7 mouse cellular contexts compared by ENCODE assay signal in the genomic region with DNA sequence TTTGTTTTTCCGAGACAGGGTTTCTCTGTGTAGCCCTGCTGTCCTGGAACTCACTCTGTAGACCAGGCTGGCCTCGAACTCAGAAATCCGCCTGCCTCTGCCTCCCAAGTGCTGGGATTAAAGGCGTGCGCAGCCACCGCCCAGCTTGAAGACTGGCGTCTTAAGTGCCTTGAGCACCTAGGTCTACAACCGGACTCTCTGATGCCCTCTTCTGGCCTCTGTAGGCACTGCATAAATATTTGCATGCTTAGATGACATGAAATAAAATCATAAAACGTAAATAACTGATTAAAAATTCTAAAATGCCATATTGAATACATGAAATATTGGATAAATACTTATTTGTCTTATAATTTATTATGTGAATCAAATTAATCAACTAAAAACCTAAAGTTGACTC. TPM values are rescaled to one million over a fixed set of nuclear protein-coding genes. Genes with fewer than 3 reads are reported as not detected.
DNase-seq lines count a peak whose midpoint lies in the region; ATAC-seq lines count a peak whose summit lies in the region.
"Not testable (repeated sequence)": the region's sequence is repeated elsewhere in the genome, so short reads cannot be mapped to it uniquely, and the experiment has no call there.

No protein-coding gene starts in this region.

- H3K4me1 ChIP-seq in forebrain, embryonic 11.5 days (replicated peaks; ENCODE audit: control insufficient read depth, insufficient read depth, low read length); hindbrain, embryonic 14.5 days (replicated peaks; ENCODE audit: control insufficient read depth, insufficient read depth, low read length): not testable (repeated sequence)

- 71% methylated on average over 9 of the region's 9 CpGs for WGBS in forebrain, embryonic 11.5 days
- 71% methylated on average over 9 of the region's 9 CpGs for WGBS in hindbrain, embryonic 14.5 days

- not testable (repeated sequence) for H3K27me3 ChIP-seq in forebrain, embryonic 11.5 days (ENCODE audit: control insufficient read depth, insufficient read depth, low read length); hindbrain, embryonic 14.5 days (ENCODE audit: control insufficient read depth, insufficient read depth, low read length)

- not testable (repeated sequence) for ATAC-seq in forebrain, embryonic 11.5 days (replicated peaks; ENCODE audit: low FRiP score); hindbrain, embryonic 14.5 days (ENCODE audit: low FRiP score)
- ATAC-seq in megakaryocyte progenitor cell, adult 5-6 weeks (replicated peaks; ENCODE audit: poor library complexity), result peak; percentile 98

- H3K27ac ChIP-seq in forebrain, embryonic 11.5 days (ENCODE audit: low read depth, low read length); hindbrain, embryonic 14.5 days: not testable (repeated sequence)

- DNase-seq in MN1 (ENCODE audit: low spot score), result peak; percentile 64
- DNase-seq in cerebellum, adult 11 months, result peak; percentile 45
- DNase-seq in forebrain, embryonic 11.5 days (ENCODE audit: low spot score), result peak; percentile 69
- DNase-seq in hindbrain, embryonic 14.5 days (ENCODE audit: low spot score), result peak; percentile 64
- DNase-seq in layer of hippocampus, postnatal 25 days (ENCODE audit: extremely low spot score in 1 of 2, low spot score in 1 of 2), result peak; percentile 23 to 73
- peak; percentile 63 for DNase-seq in right cerebral cortex, postnatal 4 days

- not testable (repeated sequence) for H3K4me3 ChIP-seq in forebrain, embryonic 11.5 days (ENCODE audit: low read depth, low read length); hindbrain, embryonic 14.5 days (replicated peaks; ENCODE audit: low read length)

- H3K4me2 ChIP-seq in forebrain, embryonic 11.5 days (ENCODE audit: low read depth, low read length, severe bottlenecking); hindbrain, embryonic 14.5 days (replicated peaks): not testable (repeated sequence)

- not testable (repeated sequence) for H3K9me3 ChIP-seq in forebrain, embryonic 11.5 days (ENCODE audit: control insufficient read depth, low read length); hindbrain, embryonic 14.5 days (ENCODE audit: control insufficient read depth, low read length)

- H3K9ac ChIP-seq in forebrain, embryonic 11.5 days (ENCODE audit: low read length); hindbrain, embryonic 14.5 days: not testable (repeated sequence)

- not testable (repeated sequence) for H3K36me3 ChIP-seq in forebrain, embryonic 11.5 days (ENCODE audit: control insufficient read depth, insufficient read depth, low read length)
- peaks cover 97% of the 10 kb centered on the region for H3K36me3 ChIP-seq in hindbrain, embryonic 14.5 days (replicated peaks; ENCODE audit: control insufficient read depth, insufficient read depth)

RNA-seq across cellular contexts. Expression of gene Lamp1, which starts 26.7 kb away (rescaled TPM):
- polyA plus RNA-seq in forebrain, embryonic 11.5 days (2014; fragmentation: Nextera tagmentation; extraction: Ambion mirVana), result 240 and 251 TPM in 2 replicates
- 331 and 347 TPM in 2 replicates for polyA plus RNA-seq in hindbrain, embryonic 14.5 days (2014; fragmentation: Nextera tagmentation; extraction: Ambion mirVana)
- total RNA-seq in layer of hippocampus, postnatal 25 days (2021), result 100 to 1,000 TPM; 283 to 311 TPM
- total RNA-seq in megakaryocyte progenitor cell, adult 5-6 weeks (2015), result 209 and 240 TPM in 2 replicates
- 259 and 273 TPM in 2 replicates for total RNA-seq in megakaryocyte progenitor cell, adult 5-6 weeks (2017)

RNA-seq across cellular contexts. Expression of gene Cul4a, which starts 26.8 kb away (rescaled TPM):
- polyA plus RNA-seq in forebrain, embryonic 11.5 days (2014; fragmentation: Nextera tagmentation; extraction: Ambion mirVana), result 86.6 and 91.4 TPM in 2 replicates
- polyA plus RNA-seq in hindbrain, embryonic 14.5 days (2014; fragmentation: Nextera tagmentation; extraction: Ambion mirVana), result 74.6 and 75.3 TPM in 2 replicates
- total RNA-seq in layer of hippocampus, postnatal 25 days (2021), result 10 to 100 TPM; 55.8 to 64.4 TPM
- total RNA-seq in megakaryocyte progenitor cell, adult 5-6 weeks (2015), result 84.2 and 89.0 TPM in 2 replicates
- total RNA-seq in megakaryocyte progenitor cell, adult 5-6 weeks (2017), result 78.0 and 102 TPM in 2 replicates

RNA-seq across cellular contexts. Expression of gene Pcid2, which starts 27.0 kb away (rescaled TPM):
- polyA plus RNA-seq in forebrain, embryonic 11.5 days (2014; fragmentation: Nextera tagmentation; extraction: Ambion mirVana), result 51.0 and 56.6 TPM in 2 replicates
- polyA plus RNA-seq in hindbrain, embryonic 14.5 days (2014; fragmentation: Nextera tagmentation; extraction: Ambion mirVana), result 32.9 and 35.2 TPM in 2 replicates
- 10 to 100 TPM; 28.8 to 32.0 TPM for total RNA-seq in layer of hippocampus, postnatal 25 days (2021)
- total RNA-seq in megakaryocyte progenitor cell, adult 5-6 weeks (2015), result 18.5 and 20.6 TPM in 2 replicates
- total RNA-seq in megakaryocyte progenitor cell, adult 5-6 weeks (2017), result 16.5 and 17.1 TPM in 2 replicates
